Mouse (Mus musculus) CH12.LX (cell line): ENCODE measurements around the gene Sec22b. TPM values are rescaled to one million over a fixed set of nuclear protein-coding genes. Genes with fewer than 3 reads are reported as not detected.

Experiments
- DNase-seq: peaks from one replicate; pipeline ENCODE4 v3.0.0-alpha.2; 2013; ENCODE audit errors: extremely low read depth
- H3K27ac ChIP-seq: 2 replicates; pipeline ENCODE4 v1.5.1; 2012; ENCODE audit warnings: low read depth, mild to moderate bottlenecking, control low read depth, moderate library complexity; ENCODE audit not compliant: insufficient read depth
- H3K27me3 ChIP-seq: replicated peaks from 2 replicates; pipeline ENCODE3; 2012; ENCODE audit warnings: inconsistent platforms
- H3K36me3 ChIP-seq, 2 experiments: replicated peaks in 1 of 2; 2 replicates each; pipeline versions ENCODE3 to v1.6.1; 2012; ENCODE audit warnings: inconsistent platforms in 1 of 2, low read length in 1 of 2, mild to moderate bottlenecking in 1 of 2, mixed read lengths in 1 of 2, moderate library complexity in 1 of 2; ENCODE audit not compliant: control insufficient read depth in 1 of 2, insufficient read depth in 1 of 2
- H3K4me1 ChIP-seq, 2 experiments: 2 replicates each; pipeline ENCODE4 v1.6.1; 2012; ENCODE audit warnings: inconsistent platforms in 1 of 2, moderate library complexity in 1 of 2; ENCODE audit not compliant: insufficient read depth in 2 of 2, control insufficient read depth in 1 of 2
- H3K4me2 ChIP-seq: 2 replicates; pipeline ENCODE4 v1.6.1; 2012; ENCODE audit warnings: low read depth, mild to moderate bottlenecking, control low read depth; ENCODE audit not compliant: poor library complexity, insufficient read depth, severe bottlenecking
- H3K4me3 ChIP-seq, 3 experiments: fragments of 150-350 bp in 1 of 3; sonication (generic) in 1 of 3; replicated peaks in 1 of 3; 2 replicates each; pipeline versions ENCODE3 to v1.5.1; 2011 to 2012; ENCODE audit warnings: low read depth in 2 of 3, low read length in 2 of 3, mild to moderate bottlenecking in 2 of 3, moderate library complexity in 2 of 3, control low read depth in 1 of 3, improper control_type of control experiment in 1 of 3, inconsistent platforms in 1 of 3, mixed read lengths in 1 of 3; ENCODE audit not compliant: poor library complexity in 1 of 3
- H3K79me2 ChIP-seq: replicated peaks from 2 replicates; pipeline ENCODE4 v1.6.1; 2012; ENCODE audit warnings: mild to moderate bottlenecking, moderate library complexity; ENCODE audit not compliant: control insufficient read depth, poor library complexity, insufficient read depth, severe bottlenecking; ENCODE audit errors: extremely low read depth
- H3K9ac ChIP-seq: 2 replicates; pipeline ENCODE4 v1.6.1; 2012; ENCODE audit warnings: low read depth, mild to moderate bottlenecking, control low read depth, moderate library complexity; ENCODE audit not compliant: insufficient read depth
- H3K9me3 ChIP-seq: replicated peaks from 2 replicates; pipeline ENCODE3; 2012; ENCODE audit warnings: low read length, inconsistent platforms, mixed read lengths
- CHD2 ChIP-seq: IDR thresholded peaks from 2 replicates; pipeline ENCODE4 v1.6.1; 2011; ENCODE audit warnings: low read length, improper control_type of control experiment
- CTCF ChIP-seq, 2 experiments: IDR thresholded peaks in 1 of 2; conservative IDR thresholded peaks in 1 of 2; 2 replicates each; pipeline ENCODE4 v1.5.1; 2011 to 2012; ENCODE audit warnings: low read depth in 2 of 2, low read length in 2 of 2, improper control_type of control experiment in 1 of 2, inconsistent platforms in 1 of 2, mild to moderate bottlenecking in 1 of 2, moderate library complexity in 1 of 2
- E2F4 ChIP-seq: IDR thresholded peaks from 2 replicates; pipeline ENCODE4 v1.6.1; 2011; ENCODE audit warnings: low read depth, low read length, improper control_type of control experiment; ENCODE audit not compliant: insufficient replicate concordance
- ETS1 ChIP-seq: conservative IDR thresholded peaks from 2 replicates; pipeline ENCODE4 v1.6.1; 2012; ENCODE audit warnings: low read depth, mild to moderate bottlenecking, inconsistent platforms, low read length, improper control_type of control experiment, moderate library complexity
- HCFC1 ChIP-seq: IDR thresholded peaks from 2 replicates; pipeline ENCODE4 v1.6.1; 2012; ENCODE audit warnings: low read depth, mild to moderate bottlenecking, inconsistent platforms, low read length, improper control_type of control experiment
- IRF4 ChIP-seq: IDR thresholded peaks from 2 replicates; pipeline ENCODE4 v1.6.1; 2014; ENCODE audit warnings: low read depth, mild to moderate bottlenecking, inconsistent platforms, low read length, improper control_type of control experiment
- JUN ChIP-seq: IDR thresholded peaks from 2 replicates; pipeline ENCODE4 v1.6.1; 2011; ENCODE audit warnings: low read depth, mild to moderate bottlenecking, low read length, improper control_type of control experiment, moderate library complexity; ENCODE audit not compliant: insufficient read depth
- KAT2A ChIP-seq: IDR thresholded peaks from 2 replicates; pipeline ENCODE4 v1.6.1; 2012; ENCODE audit warnings: low read length, improper control_type of control experiment, inconsistent platforms; ENCODE audit not compliant: insufficient replicate concordance
- MAFK ChIP-seq: IDR thresholded peaks from 2 replicates; pipeline ENCODE4 v1.6.1; 2011; ENCODE audit warnings: low read length, improper control_type of control experiment; ENCODE audit not compliant: insufficient replicate concordance
- MAX ChIP-seq: IDR thresholded peaks from 2 replicates; pipeline ENCODE4 v1.6.1; 2011; ENCODE audit warnings: low read length, improper control_type of control experiment
- MAZ ChIP-seq: IDR thresholded peaks from 2 replicates; pipeline ENCODE4 v1.6.1; 2012; ENCODE audit warnings: low read depth, mild to moderate bottlenecking, inconsistent platforms, low read length, improper control_type of control experiment, moderate library complexity
- RCOR1 ChIP-seq: conservative IDR thresholded peaks from 2 replicates; pipeline ENCODE4 v1.6.1; 2012; ENCODE audit warnings: low read depth, mild to moderate bottlenecking, inconsistent platforms, low read length, improper control_type of control experiment
- SMC3 ChIP-seq: IDR thresholded peaks from 2 replicates; pipeline ENCODE4 v1.6.1; 2011; ENCODE audit warnings: low read depth, low read length, improper control_type of control experiment
- TBP ChIP-seq: conservative IDR thresholded peaks from 2 replicates; pipeline ENCODE4 v1.6.1; 2011; ENCODE audit warnings: low read depth, low read length, improper control_type of control experiment
- TCF12 ChIP-seq: IDR thresholded peaks from 2 replicates; pipeline ENCODE4 v1.6.1; 2014; ENCODE audit warnings: low read depth, mild to moderate bottlenecking, inconsistent platforms, low read length, improper control_type of control experiment
- USF1 ChIP-seq: IDR thresholded peaks from 2 replicates; pipeline ENCODE4 v1.6.1; 2014; ENCODE audit warnings: low read depth, mild to moderate bottlenecking, inconsistent platforms, low read length, improper control_type of control experiment
- USF2 ChIP-seq: conservative IDR thresholded peaks from 2 replicates; pipeline ENCODE4 v1.6.1; 2011; ENCODE audit warnings: low read depth, low read length, improper control_type of control experiment
- ZC3H11A ChIP-seq: IDR thresholded peaks from 2 replicates; pipeline ENCODE4 v1.6.1; 2012; ENCODE audit warnings: low read depth, mild to moderate bottlenecking, inconsistent platforms, low read length, improper control_type of control experiment
- ZMIZ1 ChIP-seq: IDR thresholded peaks from 2 replicates; pipeline ENCODE4 v1.6.1; 2012; ENCODE audit warnings: low read depth, mild to moderate bottlenecking, inconsistent platforms, low read length, improper control_type of control experiment
- ZNF384 ChIP-seq: IDR thresholded peaks from 2 replicates; pipeline ENCODE4 v1.6.1; 2012; ENCODE audit warnings: low read depth, low read length, improper control_type of control experiment, inconsistent platforms
- dilution Hi-C: fragments of 300-500 bp; cut with MboI; formaldehyde crosslinking; loops from 2 replicates; pipeline ENCODE4 v1.14.3; 2020; ENCODE audit warnings: low sequenced_read_pairs; ENCODE audit not compliant: extremely low pct_unique_long_range_greater_than_20kb, extremely low pct_ligation_motif_present
- in situ Hi-C: fragments of 300-500 bp; cut with MboI; formaldehyde crosslinking; loops from 3 replicates; pipeline ENCODE4 v1.14.3; 2019; ENCODE audit warnings: low sequenced_read_pairs, low pct_ligation_motif_present, low pct_unique_long_range_greater_than_20kb, mixed read lengths
- polyA plus RNA-seq: library from polyadenylated mRNA; unstranded; fragments of >175 nt; gene quantifications from 2 replicates; pipeline ENCODE4 v1.2.1, GENCODE M21; 2012; ENCODE audit warnings: low read depth; ENCODE audit not compliant: insufficient read length
- total RNA-seq, 2 experiments: library from RNA; depleted of rRNA; stranded (reverse); fragments of 300-350 nt in 1 of 2; fragments of >200 nt in 1 of 2; gene quantifications; 2 replicates each; pipeline ENCODE4 v1.2.3; 2012 to 2014

The Sec22b gene
- total and polyA plus RNA-seq, 3 experiments = 42.6 to 82.8 (median 82.4) TPM

DNA sequence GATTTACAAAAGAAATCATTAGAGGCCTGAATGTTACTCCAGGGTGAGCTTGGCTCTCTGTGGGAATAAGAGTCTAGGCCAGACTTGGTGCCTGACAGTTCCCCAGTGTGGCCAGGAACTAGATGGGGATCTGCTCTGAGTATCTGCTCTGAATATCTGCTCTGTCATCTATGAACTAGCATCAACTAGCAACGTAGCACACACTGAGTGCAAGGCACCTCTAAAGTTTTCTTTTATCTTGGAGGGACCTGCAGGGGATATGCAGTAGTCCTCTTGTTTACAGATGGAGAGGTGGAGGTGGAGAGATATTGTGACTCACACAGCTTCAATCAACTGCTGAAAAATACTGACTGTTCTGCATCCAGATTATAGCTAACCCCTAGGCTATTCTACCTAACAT is 68.0 kb downstream of the Sec22b start:
- in situ Hi-C loops (loop anchor here (10.0 kb wide), 1 partner anchor 46 kb away; the partner anchor contains the start of gene Notch2), dilution Hi-C loops (no loop called here)
- Histone ChIP-seq H3K9ac (no peak overlapping the region), H3K79me2 (no peaks in the 10 kb centered on the region), H3K9me3 (peaks cover 6% of the 10 kb centered on the region), H3K4me1 (peaks cover 15 to 46% of the 10 kb centered on the region in 2 experiments), H3K27me3 (peaks cover 6% of the 10 kb centered on the region), H3K36me3 (no peaks in the 10 kb centered on the region), H3K4me3 (no peak overlapping the region), H3K27ac (no peak overlapping the region), H3K4me2 (no peak overlapping the region)
- DNase-seq = no peak
- TF ChIP-seq HCFC1 = no peak
- TF ChIP-seq CTCF (conservative IDR thresholded peaks at IDR 0.05 in 1 of 2, IDR thresholded peaks at IDR 0.05 in 1 of 2; ENCODE audit: low read depth in 2 of 2, low read length in 2 of 2) = no peak
- TF ChIP-seq TBP = no peak
- no peak for TF ChIP-seq KAT2A
- no peak for TF ChIP-seq USF2
- TF ChIP-seq CHD2 = no peak
- TF ChIP-seq IRF4 = no peak
- no peak for TF ChIP-seq MAFK
- TF ChIP-seq TCF12 = no peak

GRCm38 (mm10) chr3:97971117-97971516 is 70.1 kb downstream of the Sec22b start:
- peaks cover 8 to 32% of the 10 kb centered on the region in 2 experiments for H3K4me1 ChIP-seq
- H3K9ac ChIP-seq = no peak overlapping the region
- no peaks in the 10 kb centered on the region for H3K36me3 ChIP-seq
- H3K4me2 ChIP-seq = peak overlapping the region; percentile 68
- H3K9me3 ChIP-seq = peaks cover 11% of the 10 kb centered on the region
- TF ChIP-seq MAX (0 out of 2 replicates have a peak, but pooled peaks have one; percentile 7), USF1 (no peak), ZC3H11A (no peak)
- peak overlapping the region in 1 of 3 experiments; percentile 8 for H3K4me3 ChIP-seq
- peaks cover 6% of the 10 kb centered on the region for H3K27me3 ChIP-seq
- H3K79me2 ChIP-seq = no peaks in the 10 kb centered on the region
- H3K27ac ChIP-seq = no peak overlapping the region
- peak; percentile 72 for DNase-seq
- dilution Hi-C loops = no loop called here
- in situ Hi-C loops = no loop called here

DNA sequence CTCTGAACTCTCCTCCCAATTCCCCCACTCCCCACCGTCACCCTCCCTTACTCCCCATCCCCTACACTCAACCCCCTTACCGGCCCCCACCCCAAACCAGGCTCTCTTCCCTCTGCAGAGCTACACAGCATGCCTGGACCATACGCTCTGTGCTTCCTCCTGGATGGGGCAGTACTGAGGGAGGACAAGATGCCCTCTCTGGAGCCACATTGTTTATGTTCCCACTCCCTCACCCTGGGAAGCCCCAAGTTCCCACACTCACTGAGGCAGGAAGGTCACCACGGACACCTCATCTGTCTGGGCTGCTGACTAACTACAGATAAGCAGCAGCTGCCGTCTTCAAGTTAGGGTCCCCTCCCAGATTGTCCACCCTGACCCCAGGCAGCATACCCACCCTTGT is 71.2 kb downstream of the Sec22b start:
- TF ChIP-seq SMC3 = no peak
- TF ChIP-seq ETS1 = no peak
- no peak for TF ChIP-seq E2F4
- TF ChIP-seq MAZ = no peak
- no peak for TF ChIP-seq ZNF384
- no peak for TF ChIP-seq ZMIZ1
- no peak for TF ChIP-seq HCFC1
- TF ChIP-seq JUN = no peak
- TF ChIP-seq IRF4 = no peak
- no peak for TF ChIP-seq USF1
- TF ChIP-seq RCOR1 = no peak
- no peak for TF ChIP-seq KAT2A
- peaks cover 9% of the 10 kb centered on the region for H3K9me3 ChIP-seq
- in situ Hi-C loops = no loop called here

More for the DNA sequence above, 71.2 kb downstream of the Sec22b start:
- peaks cover 6% of the 10 kb centered on the region for H3K27me3 ChIP-seq
- H3K36me3 ChIP-seq = no peaks in the 10 kb centered on the region
- no peak overlapping the region for H3K4me2 ChIP-seq
- H3K9ac ChIP-seq = no peak overlapping the region
- no peak for DNase-seq
- H3K4me3 ChIP-seq = no peak overlapping the region
- H3K4me1 ChIP-seq = peaks cover 8 to 32% of the 10 kb centered on the region in 2 experiments
- H3K27ac ChIP-seq = no peak overlapping the region
- dilution Hi-C loops = no loop called here
- H3K79me2 ChIP-seq = no peaks in the 10 kb centered on the region
